Mouse (Mus musculus): Measurements from ENCODE around the gene Rufy1. TPM values are rescaled to one million over a fixed set of nuclear protein-coding genes. Genes with fewer than 3 reads are reported as not detected.
"Not testable (repeated sequence)": the region's sequence is repeated elsewhere in the genome, so short reads cannot be mapped to it uniquely, and the experiment has no call there.

The Rufy1 gene
- total RNA-seq, 2 experiments from 2014 or later, result 24.3 to 27.0 TPM

DNA sequence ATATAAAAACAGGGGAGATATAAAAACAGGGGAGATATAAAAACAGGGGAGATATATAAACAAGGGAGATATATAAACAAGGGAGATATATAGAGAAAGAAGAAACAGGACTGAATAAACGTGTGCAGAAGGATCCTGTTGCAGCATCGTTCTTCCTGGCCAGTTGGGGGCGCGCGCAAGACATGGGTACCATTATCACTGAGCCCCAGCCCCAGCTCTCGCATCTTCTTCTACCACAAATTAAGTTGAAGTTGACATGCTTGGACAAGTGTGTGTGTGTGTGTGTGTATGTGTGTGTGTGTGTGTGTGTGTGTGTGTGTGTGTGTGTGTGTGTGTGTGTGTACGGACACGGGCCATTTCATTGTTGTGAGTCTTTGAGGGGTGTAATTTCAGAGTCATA is 17.2 kb upstream of the Rufy1 start:
- intact Hi-C loops (cut with DNase I); H3K4me3 ChIP-seq; DNase-seq; H3K27ac ChIP-seq: not testable (repeated sequence)
- TF ChIP-seq CTCF (IDR thresholded peaks at IDR 0.05), result peak; percentile 35; the same call in 1 of the 2 replicates

- Histone ChIP-seq H3K27ac (no peak overlapping the region), H3K4me3 (no peak overlapping the region)
- DNase-seq, result no peak
- intact Hi-C loops (cut with DNase I), result loop anchor here (1.0 to 5.0 kb wide), 3 partner anchors 94 to 326 kb away; partner anchors contain the start of gene Adamts2
- TF ChIP-seq CTCF (IDR thresholded peaks at IDR 0.05), result peak; percentile 90
These were observed 12.5 kb upstream of the Rufy1 start for GRCm38 (mm10) chr11:50443259-50444065.

GRCm38 (mm10) chr11:50441637-50442036 is 10.7 kb upstream of the Rufy1 start:
- intact Hi-C loops (cut with DNase I), result loop anchor here (5.0 kb wide), 2 partner anchors 96 to 161 kb away; partner anchors contain the start of gene Adamts2
- peak overlapping the region; percentile 54; the same call in 1 of the 2 replicates for H3K27ac ChIP-seq
- no peak for TF ChIP-seq CTCF (IDR thresholded peaks at IDR 0.05)
- peak; percentile 62 for DNase-seq
- H3K4me3 ChIP-seq, result no peak overlapping the region

DNA sequence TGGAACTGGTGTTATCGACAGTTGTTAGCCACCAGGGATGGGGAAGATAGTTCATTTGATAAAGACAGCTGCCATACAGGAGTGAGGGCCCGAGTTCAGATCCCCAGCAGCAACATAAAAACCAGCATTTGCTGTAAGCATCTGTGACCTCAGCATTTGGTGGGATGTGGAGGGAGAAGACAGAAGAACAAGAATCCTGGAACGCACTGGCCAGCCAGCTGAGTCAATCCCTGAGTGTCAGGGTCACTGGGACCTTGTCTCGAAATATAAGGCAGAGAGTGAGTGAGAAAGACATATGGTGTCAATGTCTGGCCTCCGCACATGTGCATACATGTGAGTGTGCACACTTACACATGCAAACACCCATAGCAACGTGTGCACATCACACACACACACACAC is 9.8 kb upstream of the Rufy1 start:
- no peak for DNase-seq
- no peak for TF ChIP-seq CTCF (IDR thresholded peaks at IDR 0.05)
- no peak overlapping the region for H3K27ac ChIP-seq
- intact Hi-C loops (cut with DNase I), result loop anchor here (5.0 kb wide), 2 partner anchors 97 to 162 kb away; partner anchors contain the start of gene Adamts2
- no peak overlapping the region for H3K4me3 ChIP-seq

DNA sequence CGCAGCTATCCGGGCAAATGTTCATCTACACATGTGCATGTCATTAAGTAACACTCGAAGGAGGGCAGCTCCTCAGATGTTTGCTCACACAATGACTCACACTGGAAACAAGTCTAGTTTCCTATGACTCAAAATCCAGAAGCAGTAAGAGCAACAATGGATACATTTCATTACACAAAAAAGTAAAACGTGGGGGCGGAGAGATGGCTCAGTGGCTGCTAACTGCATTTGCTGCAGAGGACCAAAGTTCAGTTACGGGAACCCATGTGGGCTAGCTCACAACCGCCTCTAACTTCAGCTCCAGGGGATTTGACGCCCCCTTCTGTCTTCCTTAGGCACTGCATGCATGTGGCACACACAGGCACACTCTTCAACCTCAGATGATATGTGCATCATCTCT is 8.9 kb upstream of the Rufy1 start:
- peak; percentile 55 for TF ChIP-seq CTCF (IDR thresholded peaks at IDR 0.05)
- DNase-seq, result peak; percentile 34

DNA sequence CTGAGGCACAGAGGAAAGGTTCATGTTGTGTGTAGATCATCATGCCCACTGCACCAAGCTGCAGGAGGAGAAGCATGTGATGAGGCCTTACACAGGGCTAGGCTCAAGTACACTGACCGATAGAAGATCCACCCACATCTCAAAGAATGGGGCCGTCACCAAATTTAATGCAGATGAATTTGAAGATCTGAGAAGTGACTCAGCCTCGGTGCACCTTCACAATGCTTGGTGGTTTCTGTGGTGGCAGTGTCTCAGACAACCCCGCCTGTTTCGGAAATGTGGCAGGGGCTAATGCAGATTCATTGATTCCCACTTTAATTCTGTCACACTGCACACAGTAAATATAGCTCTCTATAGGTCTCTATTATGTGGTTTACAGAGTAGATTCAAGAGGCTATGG is 2.0 kb upstream of the Rufy1 start:
- no peak overlapping the region for H3K27ac ChIP-seq
- TF ChIP-seq CTCF (IDR thresholded peaks at IDR 0.05), result no peak
- intact Hi-C loops (cut with DNase I), result no loop called here
- H3K4me3 ChIP-seq, result no peak overlapping the region
- DNase-seq, result no peak

More for the DNA sequence above, 8.9 kb upstream of the Rufy1 start:
- Histone ChIP-seq H3K27ac (peak overlapping the region; percentile 46; the same call in 1 of the 2 replicates), H3K4me3 (no peak overlapping the region)
- intact Hi-C loops (cut with DNase I), result loop anchor here (5.0 kb wide), 2 partner anchors 97 to 162 kb away; partner anchors contain the start of gene Adamts2

GRCm38 (mm10) chr11:50432069-50432440 is 1.1 kb upstream of the Rufy1 start:
- TF ChIP-seq CTCF (IDR thresholded peaks at IDR 0.05), result no peak
- intact Hi-C loops (cut with DNase I), result no loop called here
- Histone ChIP-seq H3K27ac (no peak overlapping the region), H3K4me3 (no peak overlapping the region)
- DNase-seq, result no peak

DNA sequence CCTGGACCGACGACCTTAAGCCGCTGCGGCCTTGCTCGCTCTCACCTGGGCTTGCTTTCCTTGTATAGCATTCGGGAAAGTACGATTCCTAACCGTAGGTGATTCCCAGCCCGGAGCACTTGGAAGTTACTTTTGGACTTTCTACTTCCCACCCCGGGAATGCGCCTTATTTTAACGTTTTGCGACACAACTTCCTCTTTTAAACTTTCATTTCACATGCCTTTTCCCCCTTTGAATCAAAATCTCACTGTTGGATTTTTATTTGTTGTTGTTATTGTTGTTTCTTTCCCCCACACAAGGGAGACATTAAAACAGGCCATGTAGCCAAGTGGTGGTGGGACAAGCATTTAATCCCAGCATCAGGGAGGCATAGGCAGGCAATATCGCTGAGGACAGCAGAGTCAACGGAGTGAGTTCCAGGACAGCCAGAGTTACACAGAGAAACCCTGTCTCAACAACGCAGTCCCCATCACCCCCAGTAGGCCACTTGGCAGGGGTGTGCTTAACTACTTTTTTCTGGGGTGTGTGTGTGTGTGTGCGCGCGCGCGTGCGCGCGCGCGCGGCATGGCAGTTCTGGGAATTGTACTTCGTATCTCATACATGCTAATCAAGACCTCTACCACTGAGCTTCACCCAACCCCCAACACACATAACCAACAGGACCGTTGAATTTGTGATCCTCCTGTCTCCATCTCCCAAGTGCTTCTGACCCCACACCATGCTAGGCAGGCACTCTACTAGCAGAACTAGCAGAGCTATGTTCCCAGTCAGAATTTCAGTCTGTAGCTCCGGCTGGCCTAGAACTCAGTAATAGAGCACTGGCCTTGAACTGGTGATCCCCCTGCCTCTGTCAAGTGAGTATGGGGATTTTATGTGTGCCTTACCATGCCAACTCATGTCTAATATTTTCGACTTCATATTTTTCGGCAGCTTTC is 476 bp upstream of the Rufy1 start:
- DNase-seq, result no peak

GRCm38 (mm10) chr11:50426056-50426455 is 4.9 kb downstream of the Rufy1 start:
- H3K4me3 ChIP-seq, result no peak overlapping the region
- no peak for TF ChIP-seq CTCF (IDR thresholded peaks at IDR 0.05)
- no peak for DNase-seq
- intact Hi-C loops (cut with DNase I), result no loop called here
- no peak overlapping the region for H3K27ac ChIP-seq

More for the DNA sequence above, 476 bp upstream of the Rufy1 start:
- TF ChIP-seq CTCF (IDR thresholded peaks at IDR 0.05), result no peak
- intact Hi-C loops (cut with DNase I), result no loop called here
- peak overlapping the region; percentile 99 for H3K27ac ChIP-seq
- H3K4me3 ChIP-seq, result peak overlapping the region; percentile 83

- intact Hi-C loops (cut with DNase I), result no loop called here
- no peak for TF ChIP-seq CTCF (IDR thresholded peaks at IDR 0.05)
- peak overlapping the region; percentile 42 for H3K4me3 ChIP-seq
- DNase-seq, result peak; percentile 27
- no peak overlapping the region for H3K27ac ChIP-seq
These were observed 8.8 kb downstream of the Rufy1 start for GRCm38 (mm10) chr11:50421934-50422780.

DNA sequence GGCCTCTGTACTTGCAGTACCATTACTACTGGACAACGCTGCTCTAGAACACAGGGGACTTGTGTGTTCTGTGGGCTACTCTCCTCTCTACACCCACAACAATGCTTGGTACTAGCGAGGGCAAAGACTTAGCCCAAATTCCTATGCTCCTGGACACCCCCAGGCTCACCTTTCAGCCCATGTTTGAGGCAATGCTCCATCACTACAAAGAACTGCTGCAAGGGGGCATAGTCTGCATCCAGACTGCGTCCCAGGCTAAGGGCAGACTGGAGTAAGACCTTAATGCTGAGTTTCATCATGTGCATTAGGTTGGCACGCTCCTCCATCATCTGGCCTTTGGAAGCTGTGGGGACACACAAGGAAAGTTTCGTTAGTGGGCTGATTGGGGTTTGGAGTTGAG is 9.5 kb downstream of the Rufy1 start:
- DNase-seq, result no peak
- H3K4me3 ChIP-seq, result peak overlapping the region; percentile 27; the same call in 1 of the 2 replicates
- intact Hi-C loops (cut with DNase I), result no loop called here
- no peak for TF ChIP-seq CTCF (IDR thresholded peaks at IDR 0.05)
- no peak overlapping the region for H3K27ac ChIP-seq

DNA sequence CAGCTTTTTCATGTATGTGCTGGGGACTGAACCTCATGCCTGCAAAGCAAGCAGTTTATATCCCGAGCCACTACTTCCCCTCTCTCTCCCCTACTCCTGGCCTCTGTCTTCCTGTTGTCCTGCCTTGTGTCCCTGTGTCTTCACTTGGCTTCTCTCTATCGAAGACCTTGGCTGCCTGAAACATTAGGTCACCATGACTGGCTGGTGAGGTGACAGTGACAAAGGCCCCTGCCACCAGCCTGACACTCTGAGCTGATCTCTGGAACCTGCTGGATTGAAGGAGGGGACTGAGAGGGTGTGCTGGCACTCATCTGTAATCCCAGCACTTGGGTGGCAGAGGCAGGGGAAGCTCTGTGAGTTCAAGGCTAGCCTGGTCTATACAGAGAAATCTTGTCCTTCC is 13.1 kb downstream of the Rufy1 start:
- TF ChIP-seq CTCF (IDR thresholded peaks at IDR 0.05), result no peak
- no peak overlapping the region for H3K27ac ChIP-seq
- no peak overlapping the region for H3K4me3 ChIP-seq
- intact Hi-C loops (cut with DNase I), result no loop called here
- DNase-seq, result no peak

Data from gastrocnemius, adult 2 months (tissue).